In the genomic region with DNA sequence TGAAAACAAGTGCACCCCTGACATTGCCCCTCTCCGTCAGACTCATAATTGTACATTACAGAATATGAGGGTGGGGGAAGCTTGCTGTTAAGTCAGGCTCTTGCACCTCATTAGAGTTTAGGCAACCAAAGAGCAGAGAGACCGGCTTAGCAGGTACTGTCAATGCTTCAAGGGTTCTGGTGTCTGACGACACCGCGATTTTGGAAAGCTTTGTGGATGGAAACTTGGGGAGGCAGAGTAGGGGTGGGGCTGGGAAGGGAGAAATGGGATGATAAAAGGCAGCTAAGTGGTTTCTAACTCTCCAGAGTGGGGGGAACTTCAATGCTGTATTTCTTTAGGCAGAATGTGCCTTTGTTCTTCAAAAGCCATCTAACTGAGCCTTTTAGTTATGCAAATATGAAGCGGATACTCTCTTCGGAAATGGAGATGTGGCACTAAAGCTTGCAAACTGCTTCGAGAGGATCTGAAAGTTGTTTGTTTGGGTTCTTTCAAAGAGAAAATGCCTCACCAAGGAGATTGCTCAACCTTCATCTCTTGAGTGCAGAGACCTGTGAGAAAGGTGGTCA, we compare ENCODE assay signal across 18 mouse cellular contexts.
DNase-seq lines count a peak whose midpoint lies in the region; ATAC-seq lines count a peak whose summit lies in the region.
"Had no signal": no experiment of that assay in that cellular context is flagged by ENCODE, and none has a peak within 500 bp of the region (broad histone marks: within the 10 kb centered on the region; RNA-seq: fewer than 3 reads in every experiment).

No protein-coding gene starts in this region.

- no peaks in the 10 kb centered on the region for H3K27me3 ChIP-seq in hindbrain, embryonic 16.5 days (replicated peaks; ENCODE audit: control insufficient read depth, insufficient read depth, low read length)
- no peaks in the 10 kb centered on the region for H3K27me3 ChIP-seq in hindbrain, embryonic 10.5 days (ENCODE audit: insufficient read depth, poor library complexity, severe bottlenecking)
- no peaks in the 10 kb centered on the region for H3K27me3 ChIP-seq in embryonic facial prominence, embryonic 13.5 days
- no peaks in the 10 kb centered on the region for H3K27me3 ChIP-seq in kidney, embryonic 16.5 days (ENCODE audit: insufficient read depth, low read length)
- H3K27me3 ChIP-seq: limb, embryonic 13.5 days had no signal

- H3K4me3 ChIP-seq in hindbrain, embryonic 16.5 days (ENCODE audit: low read length), result peak overlapping the region; percentile 11
- H3K4me3 ChIP-seq in hindbrain, embryonic 10.5 days, result no peak overlapping the region
- H3K4me3 ChIP-seq in embryonic facial prominence, embryonic 13.5 days, result no peak overlapping the region
- no peak overlapping the region for H3K4me3 ChIP-seq in kidney, embryonic 16.5 days (ENCODE audit: low read length)
- H3K4me3 ChIP-seq: limb, embryonic 13.5 days had no signal

- H3K4me2 ChIP-seq in hindbrain, embryonic 16.5 days (ENCODE audit: low read length), result peak overlapping the region; percentile 35
- H3K4me2 ChIP-seq in embryonic facial prominence, embryonic 13.5 days, result no peak overlapping the region
- H3K4me2 ChIP-seq in kidney, embryonic 16.5 days (replicated peaks; ENCODE audit: low read depth, low read length), result no peak overlapping the region
- H3K4me2 ChIP-seq: limb, embryonic 13.5 days had no signal

- H3K9ac ChIP-seq in hindbrain, embryonic 16.5 days (ENCODE audit: low read depth, low read length), result no peak overlapping the region; the same call in 1 of the 2 replicates
- H3K9ac ChIP-seq in embryonic facial prominence, embryonic 13.5 days, result no peak overlapping the region
- H3K9ac ChIP-seq in kidney, embryonic 16.5 days (replicated peaks; ENCODE audit: low read length), result no peak overlapping the region
- H3K9ac ChIP-seq: limb, embryonic 13.5 days; liver, embryonic 14.5 days had no signal

- no peaks in the 10 kb centered on the region for H3K4me1 ChIP-seq in hindbrain, embryonic 16.5 days (ENCODE audit: control insufficient read depth, insufficient read depth, low read depth, low read length)
- peaks cover 4% of the 10 kb centered on the region; the same call in 1 of the 2 replicates for H3K4me1 ChIP-seq in hindbrain, embryonic 10.5 days (replicated peaks)
- H3K4me1 ChIP-seq in embryonic facial prominence, embryonic 13.5 days, result no peaks in the 10 kb centered on the region
- H3K4me1 ChIP-seq in kidney, embryonic 16.5 days (ENCODE audit: insufficient read depth, low read length), result no peaks in the 10 kb centered on the region
- H3K4me1 ChIP-seq: limb, embryonic 13.5 days had no signal

- H3K36me3 ChIP-seq in hindbrain, embryonic 16.5 days (ENCODE audit: control insufficient read depth, insufficient read depth, low read length), result no peaks in the 10 kb centered on the region
- H3K36me3 ChIP-seq in hindbrain, embryonic 10.5 days, result no peaks in the 10 kb centered on the region
- no peaks in the 10 kb centered on the region for H3K36me3 ChIP-seq in embryonic facial prominence, embryonic 13.5 days
- H3K36me3 ChIP-seq in kidney, embryonic 16.5 days (ENCODE audit: insufficient read depth, low read length), result no peaks in the 10 kb centered on the region
- H3K36me3 ChIP-seq: limb, embryonic 13.5 days had no signal

- H3K9me3 ChIP-seq in hindbrain, embryonic 16.5 days (ENCODE audit: control insufficient read depth, low read length), result no peaks in the 10 kb centered on the region
- no peaks in the 10 kb centered on the region for H3K9me3 ChIP-seq in hindbrain, embryonic 10.5 days
- H3K9me3 ChIP-seq in embryonic facial prominence, embryonic 13.5 days, result no peaks in the 10 kb centered on the region
- no peaks in the 10 kb centered on the region for H3K9me3 ChIP-seq in kidney, embryonic 16.5 days (ENCODE audit: low read length)
- H3K9me3 ChIP-seq: limb, embryonic 13.5 days had no signal

- 18% methylated on average over 8 of the region's 8 CpGs for WGBS in hindbrain, embryonic 16.5 days
- WGBS in hindbrain, embryonic 10.5 days, result 19% methylated on average over 8 of the region's 8 CpGs
- 23% methylated on average over 8 of the region's 8 CpGs for WGBS in embryonic facial prominence, embryonic 13.5 days
- WGBS in kidney, embryonic 16.5 days, result 31% methylated on average over 8 of the region's 8 CpGs

- DNase-seq in hindbrain, embryonic 10.5 days (ENCODE audit: low spot score), result no peak
- DNase-seq in A20 (ENCODE audit: low read depth, low spot score), result peak; percentile 16
- peak; percentile 88 for DNase-seq in R1 (ENCODE audit: low read depth, low spot score)
- DNase-seq in gastrocnemius, adult 18-20 months (ENCODE audit: low spot score), result no peak
- DNase-seq: adrenal gland, postnatal 14 days; cerebellum, adult 11-12 months; cerebellum, postnatal 14 days; gastrocnemius, postnatal 36 days; kidney, adult 11 months; lung, postnatal 10 days; retina, postnatal 1 day had no signal

- no peak overlapping the region for H3K27ac ChIP-seq in hindbrain, embryonic 16.5 days (ENCODE audit: low read depth, low read length)
- H3K27ac ChIP-seq in hindbrain, embryonic 10.5 days, result no peak overlapping the region
- no peak overlapping the region for H3K27ac ChIP-seq in embryonic facial prominence, embryonic 13.5 days
- no peak overlapping the region for H3K27ac ChIP-seq in kidney, embryonic 16.5 days (ENCODE audit: low read length)
- H3K27ac ChIP-seq: kidney, postnatal 0 days; limb, embryonic 13.5 days; liver, embryonic 14.5 days had no signal

- ATAC-seq in hindbrain, embryonic 16.5 days, result no peak
- ATAC-seq in embryonic facial prominence, embryonic 13.5 days (ENCODE audit: insufficient number of reproducible peaks, insufficient read depth, low FRiP score, low TSS enrichment, low read depth), result peak; percentile 15; the same call in 1 of the 2 replicates
- no peak for ATAC-seq in erythroblast, adult 5-6 weeks (replicated peaks; ENCODE audit: low FRiP score, poor library complexity, severe bottlenecking)
- no peak for ATAC-seq in kidney, embryonic 16.5 days (ENCODE audit: low FRiP score, low TSS enrichment)

Comparison
In these comparisons a context has a peak if more than half of its experiments do, and no peak if none do; other contexts are left out.
1. DNase-seq: peak in A20 (single experiment) and R1 (single experiment); none in hindbrain, embryonic 10.5 days (single experiment) and gastrocnemius, adult 18-20 months (single experiment).